Mouse (Mus musculus) ES-E14 (cell line): ENCODE data around the gene Zfp568.
A peak's percentile ranks its signal among the peaks of the same experiment; 100 is the strongest.

Experiments used
- CHD2 ChIP-seq: IDR thresholded peaks from 2 replicates; pipeline ENCODE4 v1.6.1; 2014; ENCODE audit warnings: mild to moderate bottlenecking, low read depth, low read length, inconsistent platforms
- ZC3H11A ChIP-seq: IDR thresholded peaks from 2 replicates; pipeline ENCODE4 v1.6.1; 2012; ENCODE audit warnings: low read depth, mild to moderate bottlenecking, inconsistent platforms, low read length, borderline replicate concordance

- no peak for TF ChIP-seq ZC3H11A
- peak; percentile 91 for TF ChIP-seq CHD2
Measured at GRCm38 (mm10) chr7:29943720-29944119, 40.0 kb upstream of the Zfp568 start.
